Mouse (Mus musculus) left cerebral cortex, postnatal 25 days (tissue): ENCODE measurements at regions not wholly inside any gene's neighbourhood (a gene's known extent, or its start where the extent isn't known, plus 50 kb on each side); places are given as distances from the start of the nearest gene placed in this dataset.

ENCODE experiments used
- DNase-seq, 2 experiments: peaks; one replicate each; pipeline ENCODE4 v3.0.0; 2022; ENCODE audit warnings: low spot score in 2 of 2, mixed read lengths in 1 of 2
- intact Hi-C: fragments of 180-260 bp; cut with DNase I; formaldehyde crosslinking; loops from one replicate; pipeline ENCODE4 v1.15.1; 2025

GRCm38 (mm10) chr8:115554185-115554584, 153.4 kb downstream of the Maf start:
- intact Hi-C loops, result no loop called here
- DNase-seq, result no peak

GRCm38 (mm10) chr8:115551262-115551661, 156.3 kb downstream of the Maf start:
- no peak for DNase-seq

GRCm38 (mm10) chr8:115549112-115549511, 158.5 kb downstream of the Maf start:
- no peak for DNase-seq
- intact Hi-C loops, result no loop called here

More at GRCm38 (mm10) chr8:115551262-115551661, 156.3 kb downstream of the Maf start:
- intact Hi-C loops, result no loop called here

GRCm38 (mm10) chr8:115544067-115544466, 163.5 kb downstream of the Maf start:
- intact Hi-C loops, result no loop called here

GRCm38 (mm10) chr8:115542935-115543334, 164.7 kb downstream of the Maf start:
- DNase-seq, result no peak
- intact Hi-C loops, result no loop called here

More at GRCm38 (mm10) chr8:115544067-115544466, 163.5 kb downstream of the Maf start:
- DNase-seq, result no peak

- intact Hi-C loops, result no loop called here
- DNase-seq, result no peak
These were observed 168.0 kb downstream of the Maf start for GRCm38 (mm10) chr8:115539600-115539999.

- no peak for DNase-seq
- intact Hi-C loops, result no loop called here
These were observed 169.4 kb downstream of the Maf start for GRCm38 (mm10) chr8:115538236-115538635.

- no peak for DNase-seq
- intact Hi-C loops, result no loop called here
These were observed 169.8 kb downstream of the Maf start for GRCm38 (mm10) chr8:115537761-115538160.

- intact Hi-C loops, result no loop called here
- no peak for DNase-seq
These were observed 170.8 kb downstream of the Maf start for GRCm38 (mm10) chr8:115536554-115537346.

- intact Hi-C loops, result no loop called here
- DNase-seq, result no peak
These were observed 171.6 kb downstream of the Maf start for GRCm38 (mm10) chr8:115536001-115536400.

GRCm38 (mm10) chr8:115534030-115534429, 173.6 kb downstream of the Maf start:
- no peak for DNase-seq
- intact Hi-C loops, result no loop called here

- intact Hi-C loops, result no loop called here
- no peak for DNase-seq
These were observed 176.3 kb downstream of the Maf start for GRCm38 (mm10) chr8:115531343-115531742.

- intact Hi-C loops, result no loop called here
- DNase-seq, result peak; percentile 19 to 55
These were observed 177.8 kb downstream of the Maf start for GRCm38 (mm10) chr8:115529568-115530342.

- no peak for DNase-seq
- intact Hi-C loops, result no loop called here
These were observed 178.7 kb downstream of the Maf start for GRCm38 (mm10) chr8:115528879-115529278.

GRCm38 (mm10) chr8:115525149-115525548, 182.4 kb downstream of the Maf start:
- no peak for DNase-seq
- intact Hi-C loops, result no loop called here

- DNase-seq, result no peak
- intact Hi-C loops, result no loop called here
These were observed 182.9 kb downstream of the Maf start for GRCm38 (mm10) chr8:115524713-115525112.

GRCm38 (mm10) chr8:115522527-115522926, 185.1 kb downstream of the Maf start:
- intact Hi-C loops, result no loop called here

GRCm38 (mm10) chr8:115515647-115516046, 191.9 kb downstream of the Maf start:
- intact Hi-C loops, result no loop called here
- DNase-seq, result no peak

More at GRCm38 (mm10) chr8:115522527-115522926, 185.1 kb downstream of the Maf start:
- DNase-seq, result no peak

GRCm38 (mm10) chr8:115514485-115514884, 193.1 kb downstream of the Maf start:
- intact Hi-C loops, result no loop called here
- no peak for DNase-seq

GRCm38 (mm10) chr8:115507180-115507579, 200.4 kb downstream of the Maf start:
- no peak for DNase-seq
- intact Hi-C loops, result no loop called here

- intact Hi-C loops, result no loop called here
- no peak for DNase-seq
These were observed 200.9 kb downstream of the Maf start for GRCm38 (mm10) chr8:115506741-115507140.
